Mouse (Mus musculus) forebrain, embryonic 16.5 days (tissue): ENCODE data around the gene Hmgb1. TPM values are rescaled to one million over a fixed set of nuclear protein-coding genes. Genes with fewer than 3 reads are reported as not detected.

Experiments
- ATAC-seq: fragments of 200-750 bp; cut with Nextera tagmentation; 2 replicates; pipeline ENCODE4 v1.8.0; 2017; ENCODE audit warnings: mild to moderate bottlenecking, moderate library complexity
- H3K27ac ChIP-seq: fragments of 300-500 bp; sonication (generic); 2 replicates; pipeline ENCODE4 v1.5.1; 2014; ENCODE audit warnings: low read length, control low read depth
- H3K27me3 ChIP-seq: fragments of 300-500 bp; sonication (generic); replicated peaks from 2 replicates; pipeline ENCODE4 v1.6.1; 2014; ENCODE audit warnings: low read length; ENCODE audit not compliant: control insufficient read depth, insufficient read depth
- H3K36me3 ChIP-seq: fragments of 300-500 bp; sonication (generic); 2 replicates; pipeline ENCODE4 v1.6.1; 2014; ENCODE audit not compliant: control insufficient read depth, insufficient read depth
- H3K4me1 ChIP-seq: fragments of 300-500 bp; sonication (generic); replicated peaks from 2 replicates; pipeline ENCODE4 v1.6.1; 2014; ENCODE audit warnings: low read length; ENCODE audit not compliant: control insufficient read depth, insufficient read depth
- H3K4me2 ChIP-seq: fragments of 300-500 bp; sonication (generic); 2 replicates; pipeline ENCODE4 v1.6.1; 2014; ENCODE audit warnings: mild to moderate bottlenecking, low read length, control low read depth
- H3K4me3 ChIP-seq: fragments of 300-500 bp; sonication (generic); replicated peaks from 2 replicates; pipeline ENCODE4 v1.5.1; 2014; ENCODE audit warnings: mild to moderate bottlenecking, low read length, control low read depth
- H3K9ac ChIP-seq: fragments of 300-500 bp; sonication (generic); replicated peaks from 2 replicates; pipeline ENCODE4 v1.6.1; 2014; ENCODE audit warnings: low read depth, low read length, control low read depth
- H3K9me3 ChIP-seq: fragments of 300-500 bp; sonication (generic); 2 replicates; pipeline ENCODE4 v1.6.1; 2016; ENCODE audit warnings: low read length; ENCODE audit not compliant: control insufficient read depth
- WGBS: fragments of 180-500 bp; shearing (Covaris S2); extraction: QIAGEN DNeasy Blood & Tissue Kit; methylation state at CpG from one replicate; pipeline ENCODE4 v1.1.7; 2014; 5-methylcytosine and 5-hydroxymethylcytosine counted together
- polyA plus RNA-seq: library from polyadenylated mRNA; unstranded; fragments of >200 nt; fragmentation: Nextera tagmentation; extraction: Ambion mirVana; gene quantifications from 2 replicates; pipeline ENCODE4 v1.2.1, GENCODE M21; 2015

Gene Hmgb1
- polyA plus RNA-seq, 1 experiment from 2014 or later: 1,084 TPM

- no peak overlapping the region for H3K27ac ChIP-seq
- no peaks in the 10 kb centered on the region for H3K4me1 ChIP-seq
- H3K4me3 ChIP-seq: no peak overlapping the region
- no peak overlapping the region for H3K9ac ChIP-seq
- no peaks in the 10 kb centered on the region for H3K36me3 ChIP-seq
- no peaks in the 10 kb centered on the region for H3K9me3 ChIP-seq
- H3K4me2 ChIP-seq: no peak overlapping the region
- H3K27me3 ChIP-seq: no peaks in the 10 kb centered on the region
- WGBS: 92% methylated on average over 16 of the region's 16 CpGs
- ATAC-seq: no peak
Measured at GRCm38 (mm10) chr5:149119341-149119881, 64.9 kb downstream of the Hmgb1 start.

DNA sequence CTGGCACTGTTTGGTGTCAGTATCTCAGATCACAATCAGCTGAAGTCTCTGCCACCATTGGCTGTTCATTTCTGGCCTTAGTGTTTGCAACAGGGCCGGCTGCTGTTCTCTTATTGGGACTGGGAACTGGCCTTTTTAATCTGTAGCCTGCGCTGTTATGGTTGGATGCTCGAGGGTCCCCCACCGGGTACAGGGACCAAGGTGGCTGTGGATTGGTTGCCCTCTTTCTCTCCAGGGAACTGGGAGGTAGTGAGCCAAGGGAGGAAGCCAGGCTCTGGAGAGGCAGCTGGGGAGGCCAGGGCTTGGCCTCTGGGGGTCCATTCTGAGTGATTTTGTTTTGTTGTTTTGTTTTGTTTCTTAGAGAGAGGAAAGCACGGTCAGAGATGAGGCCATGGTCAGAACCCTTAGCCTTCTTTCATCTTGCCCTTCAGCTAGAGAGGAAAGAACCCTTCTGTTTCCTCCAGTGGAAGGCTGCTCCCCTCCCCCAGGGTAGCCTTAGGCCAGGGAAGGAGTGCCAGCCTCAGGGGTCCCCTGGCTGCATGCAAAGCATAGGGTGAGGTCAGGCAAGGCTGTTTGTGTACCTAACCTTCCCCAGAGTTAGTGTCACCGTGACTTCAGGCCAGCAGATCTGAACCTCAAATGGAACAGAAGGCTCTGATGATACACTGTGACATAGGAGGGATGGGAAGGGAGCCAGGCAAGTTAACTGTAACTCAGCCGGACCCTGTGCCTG lies 66.3 kb downstream of the Hmgb1 start:
- Histone ChIP-seq H3K27ac (no peak overlapping the region), H3K27me3 (no peaks in the 10 kb centered on the region), H3K9me3 (no peaks in the 10 kb centered on the region), H3K36me3 (no peaks in the 10 kb centered on the region), H3K9ac (no peak overlapping the region), H3K4me2 (no peak overlapping the region), H3K4me1 (no peaks in the 10 kb centered on the region), H3K4me3 (no peak overlapping the region)
- ATAC-seq: no peak
- 28% methylated on average over 7 of the region's 7 CpGs for WGBS

DNA sequence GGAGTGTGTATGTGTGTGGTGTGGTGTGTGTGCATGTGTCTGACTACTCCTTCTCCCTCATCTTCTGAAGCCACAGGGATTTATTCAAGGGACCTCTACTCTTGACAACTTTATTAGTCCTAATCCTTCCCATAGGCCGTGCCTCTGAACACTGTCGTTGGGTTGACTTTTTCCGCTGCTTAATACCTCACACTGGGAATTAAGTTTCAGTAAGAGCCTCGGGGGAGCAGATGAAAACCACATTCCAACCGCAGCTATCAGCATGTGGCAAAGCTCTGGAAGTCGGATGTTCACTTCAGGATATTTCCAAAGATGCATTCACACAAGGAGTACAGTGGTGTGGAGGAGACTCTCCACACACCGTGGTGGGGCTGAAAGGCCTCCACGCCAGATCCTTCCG lies 69.7 kb downstream of the Hmgb1 start:
- Histone ChIP-seq H3K9ac (no peak overlapping the region), H3K9me3 (no peaks in the 10 kb centered on the region), H3K27me3 (no peaks in the 10 kb centered on the region), H3K27ac (no peak overlapping the region), H3K36me3 (no peaks in the 10 kb centered on the region), H3K4me1 (no peaks in the 10 kb centered on the region), H3K4me2 (no peak overlapping the region), H3K4me3 (no peak overlapping the region)
- WGBS: 69% methylated on average over 9 of the region's 9 CpGs
- ATAC-seq: no peak

DNA sequence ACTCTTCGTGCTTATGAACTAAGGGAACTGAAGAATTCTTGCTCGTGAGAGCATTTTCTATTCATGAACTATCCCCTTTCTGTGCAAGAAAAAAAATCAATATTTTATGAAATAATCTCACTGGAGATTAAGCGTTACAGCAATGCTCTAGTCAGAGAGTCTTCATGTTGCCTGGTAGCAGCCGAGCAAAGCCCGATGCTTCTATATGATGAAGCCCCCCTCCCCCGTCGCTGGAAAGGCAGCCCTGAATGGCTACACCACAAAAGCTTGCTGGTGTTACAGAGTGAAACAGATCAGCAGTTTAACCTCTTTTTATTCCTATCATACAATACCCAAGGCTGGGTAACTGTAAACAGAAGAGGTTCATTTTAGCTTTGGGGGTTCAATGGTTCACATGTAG lies 70.3 kb downstream of the Hmgb1 start:
- ATAC-seq: no peak
- no peaks in the 10 kb centered on the region for H3K9me3 ChIP-seq
- no peak overlapping the region for H3K27ac ChIP-seq
- no peak overlapping the region for H3K4me2 ChIP-seq
- no peaks in the 10 kb centered on the region for H3K36me3 ChIP-seq
- H3K9ac ChIP-seq: no peak overlapping the region
- H3K4me1 ChIP-seq: no peaks in the 10 kb centered on the region
- H3K27me3 ChIP-seq: no peaks in the 10 kb centered on the region
- H3K4me3 ChIP-seq: no peak overlapping the region
- WGBS: 59% methylated on average over 7 of the region's 7 CpGs

DNA sequence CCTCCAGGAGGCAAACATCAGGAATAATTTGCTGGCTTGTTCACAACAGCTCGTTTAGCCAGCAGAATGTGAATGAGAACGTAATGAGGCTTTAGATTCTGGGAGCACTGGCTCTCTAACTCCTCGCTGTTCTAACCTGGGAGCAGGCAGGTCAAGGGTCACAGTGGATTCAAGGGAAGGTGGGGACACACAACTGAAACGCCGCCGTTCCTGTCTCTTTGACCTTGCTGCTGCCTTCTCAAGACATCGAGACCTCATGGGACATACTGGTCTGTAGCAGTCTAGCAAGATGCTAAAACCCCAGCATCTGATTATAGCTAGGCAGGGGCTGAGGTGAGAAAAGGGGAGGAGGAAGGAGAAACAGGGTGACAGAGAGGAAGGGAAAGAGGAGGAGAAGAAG lies 70.8 kb downstream of the Hmgb1 start:
- Histone ChIP-seq H3K4me2 (no peak overlapping the region), H3K9ac (no peak overlapping the region), H3K27ac (no peak overlapping the region), H3K27me3 (no peaks in the 10 kb centered on the region), H3K9me3 (no peaks in the 10 kb centered on the region), H3K4me3 (no peak overlapping the region), H3K4me1 (no peaks in the 10 kb centered on the region), H3K36me3 (no peaks in the 10 kb centered on the region)
- no peak for ATAC-seq
- 66% methylated on average over 7 of the region's 7 CpGs for WGBS

DNA sequence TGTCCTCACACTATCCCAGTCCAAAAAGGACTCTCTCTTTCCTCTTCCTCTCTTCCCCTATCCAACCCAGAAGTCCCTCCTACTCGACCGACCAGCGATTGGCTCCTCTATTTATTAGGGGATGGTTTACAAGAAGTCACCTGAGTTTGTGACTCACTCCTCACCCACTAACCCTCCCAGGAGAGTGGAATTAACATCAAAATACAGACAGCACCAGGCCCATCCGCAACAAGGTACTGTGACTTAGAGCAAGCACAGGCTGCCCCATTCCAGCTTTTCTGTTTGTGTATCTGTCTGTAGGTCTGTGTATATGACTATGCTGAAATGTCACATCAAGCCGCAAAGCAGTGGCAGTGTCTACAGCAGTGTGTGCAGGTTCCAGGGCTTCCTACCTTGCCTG lies 71.7 kb downstream of the Hmgb1 start:
- H3K27me3 ChIP-seq: no peaks in the 10 kb centered on the region
- H3K4me1 ChIP-seq: no peaks in the 10 kb centered on the region
- no peaks in the 10 kb centered on the region for H3K9me3 ChIP-seq
- WGBS: 89% methylated on average over 5 of the region's 5 CpGs
- H3K36me3 ChIP-seq: no peaks in the 10 kb centered on the region
- H3K9ac ChIP-seq: no peak overlapping the region
- ATAC-seq: no peak
- no peak overlapping the region for H3K27ac ChIP-seq
- H3K4me2 ChIP-seq: no peak overlapping the region
- no peak overlapping the region for H3K4me3 ChIP-seq

- no peak for ATAC-seq
- Histone ChIP-seq H3K9ac (no peak overlapping the region), H3K27ac (no peak overlapping the region), H3K4me3 (no peak overlapping the region), H3K27me3 (no peaks in the 10 kb centered on the region), H3K4me2 (no peak overlapping the region), H3K9me3 (no peaks in the 10 kb centered on the region), H3K36me3 (no peaks in the 10 kb centered on the region), H3K4me1 (no peaks in the 10 kb centered on the region)
- WGBS: 77% methylated on average over 3 of the region's 3 CpGs
Measured at GRCm38 (mm10) chr5:149109220-149109619, 75.1 kb downstream of the Hmgb1 start.

DNA sequence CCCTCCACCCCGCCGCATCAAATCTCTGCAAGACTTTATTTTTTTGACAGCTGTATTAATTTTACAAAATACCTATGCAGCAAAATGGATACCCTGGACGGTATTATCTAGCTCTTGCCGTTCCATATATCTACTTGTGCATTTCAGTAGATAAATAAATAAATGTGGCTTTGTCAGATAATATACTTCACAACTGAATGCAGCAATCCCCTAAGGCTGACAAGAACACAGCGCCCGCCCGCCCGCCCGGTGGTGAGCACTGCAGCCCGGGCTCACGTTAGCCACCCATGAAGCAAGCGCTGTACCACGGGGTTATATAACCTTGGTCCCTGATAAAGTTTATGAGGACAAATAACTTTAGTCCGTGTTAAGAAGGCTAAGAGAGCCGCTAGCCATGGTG lies 76.1 kb downstream of the Hmgb1 start:
- ATAC-seq: no peak
- Histone ChIP-seq H3K27ac (no peak overlapping the region), H3K9ac (no peak overlapping the region), H3K4me3 (no peak overlapping the region), H3K36me3 (no peaks in the 10 kb centered on the region), H3K4me1 (no peaks in the 10 kb centered on the region), H3K9me3 (no peaks in the 10 kb centered on the region), H3K27me3 (no peaks in the 10 kb centered on the region), H3K4me2 (no peak overlapping the region)
- WGBS: 89% methylated on average over 15 of the region's 15 CpGs

GRCm38 (mm10) chr5:149107566-149107965 lies 76.7 kb downstream of the Hmgb1 start:
- Histone ChIP-seq H3K4me1 (no peaks in the 10 kb centered on the region), H3K9me3 (no peaks in the 10 kb centered on the region), H3K27ac (no peak overlapping the region), H3K4me2 (no peak overlapping the region), H3K9ac (no peak overlapping the region), H3K36me3 (no peaks in the 10 kb centered on the region), H3K27me3 (no peaks in the 10 kb centered on the region), H3K4me3 (no peak overlapping the region)
- no peak for ATAC-seq
- 49% methylated on average over 3 of the region's 3 CpGs for WGBS
